Mouse (Mus musculus) adipocyte (in vitro differentiated cells): ENCODE data around the gene Pgf.

Experiments used
- DNase-seq: peaks from one replicate; pipeline ENCODE4 v3.0.0-alpha.2; 2016; ENCODE audit warnings: low spot score

The Pgf gene

GRCm38 (mm10) chr12:85192461-85193108, 15.0 kb upstream of the Pgf start:
- DNase-seq, result no peak

- no peak for DNase-seq
Observed at GRCm38 (mm10) chr12:85190290-85190689, 12.7 kb upstream of the Pgf start.

DNA sequence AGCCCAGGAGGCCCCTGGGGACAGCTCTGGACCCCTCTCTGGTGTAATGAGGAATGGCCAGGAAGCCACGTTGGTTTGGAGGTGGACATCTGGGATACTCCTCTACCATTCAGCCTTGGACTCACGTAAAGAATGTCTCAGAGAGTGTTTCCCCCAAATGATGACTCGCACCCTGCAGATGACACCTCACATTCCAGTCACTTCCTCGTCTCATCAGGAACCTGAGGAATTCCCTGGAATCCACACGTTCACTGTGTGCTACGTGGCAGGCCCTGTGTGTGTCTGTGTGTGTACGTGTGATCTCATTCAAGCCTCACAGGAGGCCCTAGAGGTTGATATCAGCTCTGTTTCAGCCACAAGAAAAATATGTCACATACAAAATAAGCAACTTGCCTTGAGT, 8.8 kb upstream of the Pgf start:
- DNase-seq, result no peak

GRCm38 (mm10) chr12:85185810-85186209, 8.2 kb upstream of the Pgf start:
- no peak for DNase-seq

DNA sequence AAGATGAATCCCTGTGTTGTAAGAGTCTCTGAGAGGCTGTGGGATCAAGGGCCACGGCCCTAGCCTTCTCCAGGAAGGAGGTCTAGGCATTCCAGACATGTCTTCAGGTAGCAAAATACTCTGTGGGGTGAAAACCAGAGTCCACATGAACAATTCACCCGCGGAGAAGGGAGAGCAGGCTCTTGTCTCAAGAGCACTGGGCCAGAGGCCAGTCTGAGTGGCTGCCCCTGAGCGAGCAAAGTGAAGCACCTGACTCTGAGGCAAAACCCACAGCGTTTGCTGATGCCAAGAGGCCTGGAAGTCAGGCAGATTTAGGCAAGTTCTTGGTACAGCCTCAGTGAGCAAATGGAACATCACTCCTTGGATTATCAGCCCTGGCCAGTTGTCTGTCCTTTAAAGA, 6.5 kb upstream of the Pgf start:
- DNase-seq, result no peak

GRCm38 (mm10) chr12:85182898-85183297, 5.3 kb upstream of the Pgf start:
- no peak for DNase-seq

GRCm38 (mm10) chr12:85182345-85182643, 4.7 kb upstream of the Pgf start:
- no peak for DNase-seq

DNA sequence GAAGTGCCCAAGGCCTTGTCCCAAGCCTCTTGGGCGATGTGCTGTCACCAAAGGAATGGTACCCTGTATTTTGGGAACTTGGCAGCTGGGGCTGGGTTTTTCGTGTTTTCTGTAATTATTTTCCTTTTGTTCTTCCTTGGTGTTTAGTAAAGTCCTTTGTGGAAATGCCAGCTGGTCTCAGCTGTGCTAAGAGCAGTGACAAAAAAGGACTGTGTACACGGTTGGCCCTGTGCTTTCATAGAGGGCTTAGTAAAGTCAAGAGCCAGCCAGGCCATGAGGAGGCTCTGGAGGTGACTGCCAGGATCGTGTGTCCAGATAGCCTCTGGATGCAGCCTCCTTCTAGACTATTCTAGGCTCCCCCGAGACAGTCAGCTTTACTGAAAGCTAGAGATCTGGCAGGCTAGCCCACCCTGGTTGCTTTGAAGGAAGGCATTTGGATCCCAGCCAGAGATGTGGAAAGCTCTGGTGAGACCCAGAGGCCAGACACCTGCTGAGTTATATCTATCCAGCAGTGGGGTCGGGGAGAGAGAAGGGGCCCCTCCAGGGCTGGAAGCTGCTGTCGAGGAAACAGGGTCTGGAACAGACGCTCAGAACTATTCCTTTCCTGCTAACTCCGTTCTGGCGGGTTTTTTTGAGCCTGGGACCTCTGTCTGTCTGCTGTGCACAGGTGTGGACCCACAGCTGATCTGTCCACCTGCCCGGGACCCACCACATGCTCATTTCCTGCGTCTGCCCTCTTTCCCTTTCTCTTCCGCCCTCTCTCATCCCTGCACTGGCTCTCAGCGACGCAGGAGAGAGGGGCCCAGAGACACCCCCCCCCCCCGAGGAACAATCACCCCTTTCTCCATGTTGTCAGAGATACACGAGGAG, 4.1 kb upstream of the Pgf start:
- DNase-seq, result no peak

- no peak for DNase-seq
Observed at GRCm38 (mm10) chr12:85178294-85178693, 704 bp upstream of the Pgf start.

GRCm38 (mm10) chr12:85176846-85177523, 605 bp downstream of the Pgf start:
- no peak for DNase-seq

GRCm38 (mm10) chr12:85175926-85176845, 1.4 kb downstream of the Pgf start:
- no peak for DNase-seq

DNA sequence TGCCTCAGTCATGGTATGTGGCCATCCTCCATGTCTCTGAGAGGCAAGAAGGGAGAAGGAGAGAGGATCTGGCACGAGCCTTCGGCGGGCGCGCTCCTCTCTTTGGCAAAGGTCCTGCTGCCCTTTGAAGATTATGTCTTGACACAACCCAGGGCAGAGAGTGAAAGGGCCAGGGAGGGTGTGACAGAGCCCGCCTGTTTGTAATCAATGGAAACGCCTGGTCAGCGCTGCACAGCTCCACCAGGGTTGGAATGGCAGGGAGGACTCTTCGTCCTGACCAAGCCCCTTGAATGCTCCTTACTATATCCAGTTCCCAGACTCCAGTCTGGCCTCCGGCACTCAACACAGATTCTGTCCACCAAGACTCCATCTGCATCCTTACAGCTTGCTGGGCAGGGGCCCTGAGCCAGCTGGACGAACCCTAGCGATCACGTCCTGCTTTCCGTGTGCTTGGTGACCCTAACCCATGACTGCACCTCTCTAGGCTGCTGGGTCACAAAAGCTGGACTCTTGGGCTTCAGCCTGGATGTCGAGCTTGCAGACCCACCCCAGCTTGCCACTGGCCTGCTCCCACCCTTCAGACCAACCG, 2.4 kb downstream of the Pgf start:
- DNase-seq, result no peak

DNA sequence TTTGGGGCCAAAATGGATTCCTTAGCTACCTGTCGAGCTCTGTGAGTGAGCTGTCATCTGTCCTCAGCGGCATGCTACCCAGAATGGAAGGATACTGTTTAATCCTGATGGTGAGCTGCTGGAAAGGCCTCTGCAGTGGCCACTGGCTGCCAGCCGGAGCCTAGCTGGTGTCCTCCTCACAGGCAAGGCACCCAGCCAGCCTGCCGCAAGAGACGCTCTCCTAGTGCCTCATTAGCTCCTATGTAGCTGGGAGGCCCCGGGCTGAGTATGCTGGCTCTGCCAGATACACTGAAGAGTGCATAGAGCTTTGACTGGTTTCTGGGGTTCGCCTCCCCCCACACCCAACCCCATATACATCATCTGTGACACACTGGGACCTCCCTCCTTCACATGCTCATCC, 3.6 kb downstream of the Pgf start:
- peak; percentile 37 for DNase-seq

DNA sequence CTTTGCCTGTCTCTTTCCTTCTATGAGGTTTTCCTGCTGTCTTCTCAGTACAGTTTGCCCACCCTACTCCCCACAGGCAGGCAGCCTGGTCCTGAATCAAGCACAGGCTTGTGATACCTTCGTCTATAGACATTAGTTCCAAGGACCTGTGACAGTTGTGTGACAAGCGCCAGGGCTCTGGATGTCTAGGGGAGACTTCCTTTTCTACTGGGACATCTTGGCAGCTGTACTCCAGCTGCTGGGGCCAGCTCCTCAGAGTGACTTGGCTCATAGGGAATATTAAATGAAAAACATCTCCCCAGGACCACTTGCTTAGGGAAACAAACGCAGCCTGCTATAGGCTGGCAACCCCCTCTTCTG, 6.7 kb downstream of the Pgf start:
- DNase-seq, result no peak

- DNase-seq, result peak; percentile 25
Observed at GRCm38 (mm10) chr12:85170284-85170947, 7.2 kb downstream of the Pgf start.

GRCm38 (mm10) chr12:85169877-85170276, 7.7 kb downstream of the Pgf start:
- DNase-seq, result no peak

- DNase-seq, result peak; percentile 74
Observed at GRCm38 (mm10) chr12:85169117-85169858, 8.3 kb downstream of the Pgf start.

- DNase-seq, result no peak
Observed at GRCm38 (mm10) chr12:85166631-85167030, 11.0 kb downstream of the Pgf start.

GRCm38 (mm10) chr12:85164996-85165395, 12.6 kb downstream of the Pgf start:
- DNase-seq, result no peak

DNA sequence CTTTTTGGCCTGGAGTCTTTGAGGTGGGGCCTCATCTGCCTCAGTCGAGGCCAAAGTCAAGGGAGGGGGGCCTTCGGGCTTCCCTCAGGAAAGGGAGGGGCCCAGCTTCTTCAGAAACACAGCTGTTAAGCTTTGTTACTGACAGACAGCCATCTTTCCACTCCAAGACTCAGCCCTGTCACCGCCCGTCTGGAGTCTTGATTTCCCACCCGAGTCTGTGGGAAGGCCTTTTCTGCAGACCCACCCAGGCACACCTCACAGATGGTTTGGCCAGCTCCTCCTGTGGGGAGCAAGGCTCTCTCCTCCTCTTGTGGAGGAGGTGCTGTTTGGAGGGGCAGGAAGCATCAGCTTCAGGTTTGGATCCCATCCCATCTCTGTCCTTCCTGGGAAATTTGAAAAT, 18.0 kb downstream of the Pgf start:
- DNase-seq, result no peak

- no peak for DNase-seq
Observed at GRCm38 (mm10) chr12:85158801-85159200, 18.8 kb downstream of the Pgf start.
